Mouse (Mus musculus) lung, postnatal 0 days (tissue): ENCODE measurements around the gene Cul1.
"Not testable (repeated sequence)": the region's sequence is repeated elsewhere in the genome, so short reads cannot be mapped to it uniquely, and the experiment has no call there.

Experiments used
- CTCF ChIP-seq: IDR thresholded peaks from 2 replicates; pipeline ENCODE4 v1.5.1; 2016; ENCODE audit warnings: antibody characterized with exemption, mild to moderate bottlenecking
- EP300 ChIP-seq: IDR thresholded peaks from 2 replicates; pipeline ENCODE4 v1.6.1; 2016; ENCODE audit warnings: antibody characterized with exemption, mild to moderate bottlenecking, control low read depth

GRCm38 (mm10) chr6:47432795-47433194 is 20.4 kb upstream of the Cul1 start:
- not testable (repeated sequence) for TF ChIP-seq CTCF, EP300
